Comparison of ENCODE assay signal across 26 mouse cellular contexts in the genomic region with DNA sequence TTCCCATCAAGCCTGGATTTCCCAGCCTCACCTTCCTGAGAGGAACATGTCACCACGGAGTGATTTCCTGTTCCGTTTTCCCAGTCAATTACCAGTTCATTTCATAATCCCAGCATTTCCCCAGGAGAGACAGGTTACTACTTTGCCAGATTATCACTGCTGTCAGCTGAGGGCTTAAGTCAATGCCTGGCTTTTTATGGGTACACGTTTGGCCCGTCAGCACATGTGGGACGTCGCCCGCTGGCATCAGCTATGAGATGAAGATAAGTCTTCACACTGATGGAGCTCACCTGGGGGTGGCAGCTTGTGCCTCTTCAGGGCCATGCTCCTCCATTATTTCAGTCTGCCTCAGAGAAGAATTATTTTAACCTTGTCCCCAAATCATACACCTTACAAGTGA.
DNase-seq lines count a peak whose midpoint lies in the region; ATAC-seq and TF ChIP-seq lines count a peak whose summit lies in the region.
"Had no signal": no experiment of that assay in that cellular context is flagged by ENCODE, and none has a peak within 500 bp of the region (broad histone marks: within the 10 kb centered on the region; RNA-seq: fewer than 3 reads in every experiment).

No protein-coding gene starts in this region.

- no peak overlapping the region for H3K9ac ChIP-seq in stomach, embryonic 14.5 days (replicated peaks; ENCODE audit: low read depth, low read length)
- no peak overlapping the region for H3K9ac ChIP-seq in stomach, postnatal 0 days (ENCODE audit: low read length)
- no peak overlapping the region for H3K9ac ChIP-seq in intestine, embryonic 14.5 days (ENCODE audit: low read length)
- no peak overlapping the region for H3K9ac ChIP-seq in intestine, postnatal 0 days (ENCODE audit: low read depth, low read length)
- H3K9ac ChIP-seq in hindbrain, embryonic 11.5 days (ENCODE audit: low read depth, low read length) = no peak overlapping the region
- H3K9ac ChIP-seq: forebrain, embryonic 12.5 days; forebrain, embryonic 15.5 days; heart, embryonic 12.5 days; heart, embryonic 15.5 days; hindbrain, embryonic 14.5 days had no signal

- no peaks in the 10 kb centered on the region for H3K27me3 ChIP-seq in stomach, embryonic 14.5 days (ENCODE audit: control insufficient read depth, insufficient read depth, low read length)
- no peaks in the 10 kb centered on the region for H3K27me3 ChIP-seq in stomach, postnatal 0 days (ENCODE audit: control insufficient read depth, insufficient read depth, low read length)
- H3K27me3 ChIP-seq in intestine, embryonic 14.5 days (replicated peaks; ENCODE audit: control insufficient read depth, insufficient read depth, low read length) = no peaks in the 10 kb centered on the region
- no peaks in the 10 kb centered on the region for H3K27me3 ChIP-seq in intestine, postnatal 0 days (replicated peaks; ENCODE audit: control insufficient read depth, insufficient read depth, low read length)
- H3K27me3 ChIP-seq in hindbrain, embryonic 11.5 days (ENCODE audit: control insufficient read depth, insufficient read depth, low read length) = no peaks in the 10 kb centered on the region
- H3K27me3 ChIP-seq: CH12.LX; forebrain, embryonic 12.5 days; forebrain, embryonic 15.5 days; heart, embryonic 12.5 days; heart, embryonic 15.5 days; Patski had no signal

- TF ChIP-seq EP300 in stomach, postnatal 0 days (optimal IDR thresholded peaks at IDR 0.05) = no peak

- WGBS in stomach, embryonic 14.5 days = 80% methylated on average over 7 of the region's 7 CpGs
- 76% methylated on average over 7 of the region's 7 CpGs for WGBS in stomach, postnatal 0 days
- WGBS in intestine, embryonic 14.5 days = 79% methylated on average over 7 of the region's 7 CpGs
- 58% methylated on average over 7 of the region's 7 CpGs for WGBS in intestine, postnatal 0 days
- WGBS in hindbrain, embryonic 11.5 days = 80% methylated on average over 7 of the region's 7 CpGs

- DNase-seq in stomach, postnatal 0 days (ENCODE audit: low spot score) = no peak
- no peak for DNase-seq in intestine, embryonic 14.5 days (ENCODE audit: low spot score)
- DNase-seq in ovary, postnatal 36 days (ENCODE audit: low spot score) = no peak
- DNase-seq in hindbrain, embryonic 11.5 days (ENCODE audit: low spot score) = no peak
- DNase-seq: adrenal gland, postnatal 10 days; adrenal gland, postnatal 36 days; B cell, adult 2 months; cerebellum, adult 18-20 months; cerebellum, adult 9-10 months; cerebellum, postnatal 14 days; gastrocnemius, postnatal 25 days; heart, postnatal 10 days; heart, postnatal 36 days had no signal

- peaks cover 9% of the 10 kb centered on the region; the same call in 1 of the 2 replicates for H3K4me1 ChIP-seq in stomach, embryonic 14.5 days (ENCODE audit: control insufficient read depth, insufficient read depth, low read length)
- H3K4me1 ChIP-seq in stomach, postnatal 0 days (replicated peaks; ENCODE audit: control insufficient read depth, insufficient read depth) = no peaks in the 10 kb centered on the region
- peaks cover 11% of the 10 kb centered on the region for H3K4me1 ChIP-seq in intestine, embryonic 14.5 days (replicated peaks; ENCODE audit: control insufficient read depth, insufficient read depth, low read length)
- no peaks in the 10 kb centered on the region; the same call in 1 of the 2 replicates for H3K4me1 ChIP-seq in intestine, postnatal 0 days (replicated peaks; ENCODE audit: control insufficient read depth, insufficient read depth, low read length)
- H3K4me1 ChIP-seq in hindbrain, embryonic 11.5 days (replicated peaks; ENCODE audit: control insufficient read depth, insufficient read depth, low read length) = no peaks in the 10 kb centered on the region

- H3K4me3 ChIP-seq in stomach, embryonic 14.5 days (ENCODE audit: low read depth, low read length) = no peak overlapping the region
- no peak overlapping the region for H3K4me3 ChIP-seq in stomach, postnatal 0 days (ENCODE audit: low read depth, low read length)
- H3K4me3 ChIP-seq in intestine, embryonic 14.5 days (ENCODE audit: low read depth, low read length) = no peak overlapping the region
- H3K4me3 ChIP-seq in intestine, postnatal 0 days (ENCODE audit: low read depth, low read length) = no peak overlapping the region
- H3K4me3 ChIP-seq in hindbrain, embryonic 11.5 days (ENCODE audit: low read depth, low read length) = no peak overlapping the region
- H3K4me3 ChIP-seq: forebrain, embryonic 12.5 days; forebrain, embryonic 15.5 days; heart, embryonic 12.5 days; heart, embryonic 15.5 days; hindbrain, embryonic 10.5 days had no signal

- H3K36me3 ChIP-seq in stomach, embryonic 14.5 days (ENCODE audit: control insufficient read depth, insufficient read depth, low read length) = no peaks in the 10 kb centered on the region
- H3K36me3 ChIP-seq in stomach, postnatal 0 days (ENCODE audit: control insufficient read depth, insufficient read depth, low read length) = no peaks in the 10 kb centered on the region
- no peaks in the 10 kb centered on the region for H3K36me3 ChIP-seq in intestine, embryonic 14.5 days (ENCODE audit: control insufficient read depth, insufficient read depth, low read length)
- peaks cover 5% of the 10 kb centered on the region; the same call in 1 of the 2 replicates for H3K36me3 ChIP-seq in intestine, postnatal 0 days (ENCODE audit: control insufficient read depth, insufficient read depth)
- H3K36me3 ChIP-seq in hindbrain, embryonic 11.5 days (ENCODE audit: control insufficient read depth, insufficient read depth, low read length) = no peaks in the 10 kb centered on the region
- H3K36me3 ChIP-seq: forebrain, embryonic 15.5 days; G1E; heart, embryonic 15.5 days had no signal

- H3K4me2 ChIP-seq in stomach, embryonic 14.5 days (replicated peaks; ENCODE audit: low read depth, low read length) = no peak overlapping the region
- H3K4me2 ChIP-seq in stomach, postnatal 0 days (replicated peaks; ENCODE audit: low read depth) = no peak overlapping the region
- H3K4me2 ChIP-seq in intestine, embryonic 14.5 days (ENCODE audit: low read length) = no peak overlapping the region
- no peak overlapping the region for H3K4me2 ChIP-seq in intestine, postnatal 0 days (replicated peaks; ENCODE audit: low read depth)
- no peak overlapping the region for H3K4me2 ChIP-seq in hindbrain, embryonic 11.5 days (replicated peaks; ENCODE audit: low read depth, low read length)
- H3K4me2 ChIP-seq: forebrain, embryonic 12.5 days; forebrain, embryonic 15.5 days; heart, embryonic 12.5 days; heart, embryonic 15.5 days; hindbrain, embryonic 14.5 days had no signal

- TF ChIP-seq CTCF in stomach, postnatal 0 days (IDR thresholded peaks at IDR 0.05; ENCODE audit: low read depth) = no peak
- no peak for TF ChIP-seq CTCF in intestine, postnatal 0 days (IDR thresholded peaks at IDR 0.05; ENCODE audit: low read depth)

- H3K9me3 ChIP-seq in stomach, embryonic 14.5 days (ENCODE audit: control insufficient read depth, low read depth, low read length) = no peaks in the 10 kb centered on the region
- H3K9me3 ChIP-seq in stomach, postnatal 0 days (ENCODE audit: control insufficient read depth, low read length) = no peaks in the 10 kb centered on the region
- H3K9me3 ChIP-seq in intestine, embryonic 14.5 days (ENCODE audit: control insufficient read depth, low read length) = no peaks in the 10 kb centered on the region
- no peaks in the 10 kb centered on the region for H3K9me3 ChIP-seq in intestine, postnatal 0 days (ENCODE audit: control insufficient read depth)
- H3K9me3 ChIP-seq in hindbrain, embryonic 11.5 days (ENCODE audit: control insufficient read depth, low read length) = no peaks in the 10 kb centered on the region
- H3K9me3 ChIP-seq: forebrain, embryonic 12.5 days; forebrain, embryonic 15.5 days; heart, embryonic 12.5 days; heart, embryonic 15.5 days; hindbrain, embryonic 10.5 days had no signal

- H3K27ac ChIP-seq in stomach, embryonic 14.5 days (ENCODE audit: low read length) = no peak overlapping the region
- no peak overlapping the region for H3K27ac ChIP-seq in stomach, postnatal 0 days (replicated peaks)
- H3K27ac ChIP-seq in intestine, embryonic 14.5 days (ENCODE audit: low read depth) = no peak overlapping the region
- no peak overlapping the region for H3K27ac ChIP-seq in intestine, postnatal 0 days (ENCODE audit: low read depth, low read length)
- no peak overlapping the region for H3K27ac ChIP-seq in hindbrain, embryonic 11.5 days (ENCODE audit: low read depth, low read length)
- H3K27ac ChIP-seq: forebrain, embryonic 12.5 days; forebrain, embryonic 15.5 days; heart, embryonic 15.5 days; hindbrain, embryonic 10.5 days; hindbrain, embryonic 14.5 days; hindbrain, postnatal 0 days had no signal

- 0 out of 2 replicates have a peak, but pooled peaks have one; percentile 14 for ATAC-seq in stomach, embryonic 14.5 days (ENCODE audit: insufficient number of reproducible peaks, insufficient read depth, low FRiP score, low read depth)
- ATAC-seq in stomach, postnatal 0 days (ENCODE audit: low FRiP score, low TSS enrichment) = no peak
- ATAC-seq in intestine, embryonic 14.5 days (replicated peaks; ENCODE audit: low FRiP score, low TSS enrichment, low read depth) = peak; percentile 36; the same call in 1 of the 2 replicates
- ATAC-seq in intestine, postnatal 0 days = peak; percentile 20; the same call in 1 of the 2 replicates
- no peak for ATAC-seq in hindbrain, embryonic 11.5 days (ENCODE audit: low FRiP score)
- ATAC-seq: hindbrain, postnatal 0 days; inflammation-experienced regulatory T-cells, adult 6 months; Patski had no signal

Comparison
In these comparisons a context has a peak if more than half of its experiments do, and no peak if none do; other contexts are left out.
1. ATAC-seq: peak in stomach, embryonic 14.5 days (single experiment), intestine, embryonic 14.5 days (single experiment) and intestine, postnatal 0 days (single experiment); none in stomach, postnatal 0 days (single experiment) and hindbrain, embryonic 11.5 days (single experiment).